Mouse (Mus musculus): ENCODE measurements around the gene Gpr142.

DNA sequence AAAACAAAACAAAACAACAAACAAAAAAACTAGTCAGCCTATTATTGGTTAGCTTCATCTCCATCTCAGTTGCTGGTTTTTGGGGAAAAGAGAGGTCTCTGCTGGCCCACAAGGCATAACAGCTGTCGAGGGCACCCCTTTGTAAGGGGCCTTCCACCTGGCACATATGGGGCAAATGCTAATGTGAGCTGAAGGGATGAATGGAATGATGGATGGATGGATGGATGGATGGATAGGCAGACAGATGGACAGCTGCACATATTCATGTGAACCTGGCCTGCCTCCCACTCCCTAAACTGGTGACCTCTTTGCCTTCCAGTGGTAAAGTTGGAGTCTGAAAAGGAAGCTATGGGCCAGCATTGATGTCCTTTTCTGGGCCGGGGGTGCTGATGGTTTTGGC, 8.3 kb downstream of the Gpr142 start:
- TF ChIP-seq MYOD1 (IDR thresholded peaks at IDR 0.05; ENCODE audit: control insufficient read depth in 1 of 3, insufficient read length in 2 of 3, low read depth in 2 of 3) (peak in 2 of 3 experiments; percentile 66 to 78), POLR2A (IDR thresholded peaks at IDR 0.05; ENCODE audit: insufficient read length, low read depth) (no peak), MAX (IDR thresholded peaks at IDR 0.05; ENCODE audit: low read depth) (no peak), POLR2AphosphoS2 (IDR thresholded peaks at IDR 0.05; ENCODE audit: insufficient read length, low read depth) (no peak), MYOG (IDR thresholded peaks at IDR 0.05; ENCODE audit: control insufficient read depth in 1 of 3, insufficient read depth in 1 of 3, insufficient read length in 2 of 3, low read depth in 2 of 3) (peak in 1 of 3 experiments; percentile 45), E2F4 (IDR thresholded peaks at IDR 0.05; ENCODE audit: insufficient read depth) (no peak), SRF (IDR thresholded peaks at IDR 0.05; ENCODE audit: control insufficient read depth, insufficient read length, low read depth) (no peak), USF1 (IDR thresholded peaks at IDR 0.05; ENCODE audit: low read depth) (no peak), TCF12 (IDR thresholded peaks at IDR 0.05; ENCODE audit: insufficient read depth, poor library complexity, severe bottlenecking) (no peak)

Data from myocyte (in vitro differentiated cells).